Mouse (Mus musculus): Measurements from ENCODE around the gene Gm5640.
"Not testable (repeated sequence)": the region's sequence is repeated elsewhere in the genome, so short reads cannot be mapped to it uniquely, and the experiment has no call there.

Gene Gm5640

DNA sequence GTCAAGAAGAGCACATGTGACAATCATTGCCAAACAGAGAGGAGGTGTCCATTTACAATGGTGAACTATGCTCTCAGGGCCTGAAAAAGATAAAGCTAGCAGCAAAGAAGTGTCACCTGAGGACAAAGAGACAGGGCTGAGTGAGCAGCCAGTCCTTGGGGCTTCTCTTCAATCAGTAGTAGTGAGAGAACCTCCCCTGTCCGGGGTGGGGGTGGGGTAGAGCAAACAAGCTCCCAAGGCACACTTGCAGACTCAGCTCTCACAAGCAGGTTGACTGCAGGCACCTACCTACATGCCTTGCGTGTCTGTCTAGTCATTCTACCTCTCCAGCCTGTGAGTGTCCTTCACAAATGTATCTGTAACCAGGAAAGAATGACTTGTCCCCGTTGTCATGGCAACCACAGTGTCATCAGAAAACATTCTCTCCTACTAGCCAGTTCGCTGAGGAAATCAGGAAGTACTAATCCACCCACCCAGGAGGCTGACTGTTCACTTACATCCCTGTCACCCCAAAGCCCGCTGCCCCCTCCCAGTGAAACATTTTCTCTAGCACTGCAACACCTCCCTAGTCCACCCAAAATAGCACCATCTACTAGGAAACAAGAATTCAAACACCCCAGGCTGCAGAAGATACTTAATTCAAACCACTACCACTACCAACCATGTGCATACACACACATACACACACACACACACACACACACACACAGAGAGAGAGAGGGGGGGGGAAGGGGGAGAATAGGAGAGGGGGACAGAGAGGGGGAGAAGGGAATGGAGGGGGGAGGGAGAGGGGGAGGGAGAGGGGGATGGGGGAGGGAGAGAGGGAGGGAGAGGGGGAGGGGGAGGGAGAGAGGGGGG lies at the start of gene Gm5640:
TSS of gene Gm5640 (minus strand) at position 170 of the 858 bp plus-strand sequence.
- not testable (repeated sequence) for DNase-seq

DNA sequence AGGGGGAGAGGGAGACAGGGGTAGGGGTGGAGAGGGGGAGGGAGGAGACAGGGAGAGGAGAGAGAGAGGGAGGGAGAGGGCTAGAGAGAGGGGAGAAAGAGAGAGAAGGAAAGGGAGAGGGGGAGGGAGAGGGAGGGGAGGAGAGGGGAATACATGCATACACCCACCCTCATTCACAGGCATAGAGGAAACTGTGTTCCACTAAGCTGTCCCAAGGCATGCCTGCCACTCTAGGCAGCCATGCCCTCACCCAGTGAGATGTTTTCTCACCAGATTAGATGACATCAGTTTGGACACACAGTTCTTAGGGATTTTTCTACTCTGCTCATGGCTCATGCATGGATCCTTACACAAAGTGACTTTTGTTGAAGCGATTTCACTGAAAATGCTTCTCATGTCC lies 958 bp upstream of the Gm5640 start:
- DNase-seq = not testable (repeated sequence)

DNA sequence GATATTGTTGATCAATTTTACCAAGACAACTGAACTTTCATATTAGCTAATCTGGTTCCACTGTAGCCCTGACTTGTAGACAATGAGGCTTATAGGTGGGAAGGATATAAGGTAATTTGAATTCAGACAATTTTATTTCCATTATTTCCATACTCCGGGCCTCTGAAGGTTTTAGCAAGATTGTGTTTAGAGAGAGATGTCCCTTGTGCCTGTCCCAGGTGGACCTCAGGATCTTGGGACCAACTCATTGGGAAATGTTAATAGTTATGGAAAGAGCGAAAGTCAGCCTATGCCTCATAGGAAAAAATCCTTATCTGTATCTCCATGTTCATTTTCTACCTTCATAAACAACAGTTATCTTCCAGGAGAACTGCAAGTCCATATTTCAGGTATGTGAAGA lies 53.1 kb downstream of the Gm5640 start, which contains the start of gene Olfr1325:
TSS of gene Olfr1325 (plus strand) at position 301 of the 400 bp plus-strand sequence.
- DNase-seq = no peak

Measured in kidney, postnatal 25 days (tissue).